Mouse (Mus musculus): ENCODE data around the gene Cdc20b. TPM values are rescaled to one million over a fixed set of nuclear protein-coding genes. Genes with fewer than 3 reads are reported as not detected.

The Cdc20b gene
- polyA plus RNA-seq (2017; shearing (Covaris generic)): not detected

DNA sequence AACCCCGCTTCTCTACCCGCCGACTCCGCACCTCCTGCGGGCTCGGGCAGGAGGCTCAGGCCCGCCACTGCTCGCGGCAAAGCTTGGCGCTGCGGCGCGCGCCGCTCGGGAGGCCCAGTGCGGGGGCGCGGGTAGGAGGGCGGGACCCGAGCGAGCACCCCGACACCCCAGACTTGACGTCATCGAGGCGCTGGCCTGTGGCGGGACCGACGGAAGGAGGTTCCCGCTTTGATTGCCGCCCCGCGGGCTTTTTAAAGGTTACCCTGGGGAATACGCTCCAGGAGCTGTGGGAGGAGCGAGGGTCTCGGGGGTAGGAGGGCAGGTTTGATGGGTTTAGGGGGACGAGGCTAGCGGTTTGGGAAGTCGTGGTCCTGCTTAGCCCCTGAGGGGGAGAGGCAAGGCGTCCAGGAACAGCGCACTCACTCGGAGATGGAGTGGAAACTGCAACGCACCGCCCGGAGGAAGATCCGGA is at the start of gene Cdc20b:
Gene Cdc20b, plus strand, starts transcription at position 162 of the 472 bp plus-strand sequence.

GRCm38 (mm10) chr13:112987532-112987943 is 47.4 kb upstream of the Cdc20b start, which contains the start of gene Ccno:
Ccno (plus strand) TSS chr13:112987802.

DNA sequence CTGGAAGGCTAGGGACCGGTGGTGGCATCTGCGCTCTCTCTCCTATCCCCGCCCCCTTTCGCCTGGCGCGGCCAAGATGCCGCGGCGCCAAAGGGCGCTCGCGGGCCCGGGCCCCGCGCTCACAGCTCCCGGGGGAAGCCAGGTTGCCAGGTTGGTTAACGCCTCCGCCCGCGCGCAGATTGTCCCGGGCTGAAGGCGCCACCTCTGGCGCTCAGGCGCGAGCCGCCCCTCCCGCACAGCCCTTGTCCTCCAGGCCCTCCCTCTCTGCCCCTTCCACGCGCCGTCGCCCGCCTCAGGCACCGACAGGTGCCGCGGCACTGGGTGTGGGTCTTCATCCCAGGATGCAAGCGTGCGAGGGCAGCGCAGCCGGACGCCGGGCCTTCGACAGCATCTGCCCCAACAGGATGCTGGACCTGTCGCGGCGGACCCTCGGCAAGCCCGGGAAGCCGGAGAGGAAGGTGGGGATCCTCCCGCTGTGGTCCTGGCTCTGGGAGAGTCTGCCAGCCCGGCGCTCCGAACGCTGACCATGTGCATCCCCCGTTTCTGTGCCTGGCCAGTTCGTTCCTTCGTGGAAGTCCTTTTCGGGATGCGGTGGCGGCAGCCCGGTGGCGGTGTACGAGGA is 41.3 kb upstream of the Cdc20b start, which contains the start of gene Mcidas:
Gene Mcidas, plus strand, starts transcription at position 315 of the 622 bp plus-strand sequence.

GRCm38 (mm10) chr13:113046211-113046883 is 11.4 kb downstream of the Cdc20b start, which contains the start of gene Gpx8:
Gpx8 (minus strand) TSS chr13:113046410.

GRCm38 (mm10) chr13:113100879-113101278 is 66.0 kb downstream of the Cdc20b start, which contains the start of gene Gzma:
Gzma (minus strand) TSS chr13:113100981.

Other genes starting within 250 kb of the Cdc20b start
- gene Plpp1, start 234.3 kb upstream of the Cdc20b start, polyA plus RNA-seq (2017; shearing (Covaris generic)): 0.64 TPM
- 68.2 TPM for gene Mtrex, start 107.7 kb upstream of the Cdc20b start, polyA plus RNA-seq (2017; shearing (Covaris generic))
- gene Dhx29, start 107.7 kb upstream of the Cdc20b start, polyA plus RNA-seq (2017; shearing (Covaris generic)): 20.8 TPM
- gene Ccno, start 47.3 kb upstream of the Cdc20b start, polyA plus RNA-seq (2017; shearing (Covaris generic)): 2.2 TPM
- gene Mcidas, start 41.3 kb upstream of the Cdc20b start, polyA plus RNA-seq (2017; shearing (Covaris generic)): not detected
- gene Gpx8, start 11.3 kb downstream of the Cdc20b start, polyA plus RNA-seq (2017; shearing (Covaris generic)): not detected
- gene Gzma, start 65.9 kb downstream of the Cdc20b start, polyA plus RNA-seq (2017; shearing (Covaris generic)): 1.2 TPM
- 6.5 TPM for gene Esm1, start 174.5 kb downstream of the Cdc20b start, polyA plus RNA-seq (2017; shearing (Covaris generic))
- gene Gzmk, start 190.8 kb downstream of the Cdc20b start, polyA plus RNA-seq (2017; shearing (Covaris generic)): 16.8 TPM